Mouse (Mus musculus): Measurements from ENCODE around the gene Gm2174. TPM values are rescaled to one million over a fixed set of nuclear protein-coding genes. Genes with fewer than 3 reads are reported as not detected.

The Gm2174 gene
- polyA plus RNA-seq, 1 experiment from 2014 or later, result 1.5 TPM

- H3K4me2 ChIP-seq, result no peak overlapping the region
- H3K36me3 ChIP-seq (ENCODE audit: control insufficient read depth, insufficient read depth, low read length), result no peaks in the 10 kb centered on the region
- H3K4me1 ChIP-seq (ENCODE audit: control insufficient read depth, insufficient read depth, low read length), result 0 out of 2 replicates have a peak, but pooled peaks cover 3% of the 10 kb centered on the region
- H3K9ac ChIP-seq (ENCODE audit: low read depth, low read length), result no peak overlapping the region
- 53% methylated on average over 6 of the region's 6 CpGs for WGBS (ENCODE audit: insufficient replicate concordance)
- H3K27ac ChIP-seq (ENCODE audit: low read depth, low read length), result no peak overlapping the region
- H3K4me3 ChIP-seq (ENCODE audit: low read depth, low read length), result no peak overlapping the region
- no peak for ATAC-seq (replicated peaks; ENCODE audit: insufficient number of reproducible peaks, low FRiP score, low TSS enrichment)
- H3K27me3 ChIP-seq (ENCODE audit: control insufficient read depth, insufficient read depth, low read length), result no peaks in the 10 kb centered on the region
- no peaks in the 10 kb centered on the region for H3K9me3 ChIP-seq (replicated peaks; ENCODE audit: control insufficient read depth, low read length)
Measured at GRCm38 (mm10) chrX:56468422-56468821, 20.7 kb downstream of the Gm2174 start.

GRCm38 (mm10) chrX:56474035-56474434, 26.3 kb downstream of the Gm2174 start:
- ATAC-seq (replicated peaks; ENCODE audit: insufficient number of reproducible peaks, low FRiP score, low TSS enrichment), result no peak
- no peak overlapping the region for H3K27ac ChIP-seq (ENCODE audit: low read depth, low read length)
- 47% methylated on average over 8 of the region's 8 CpGs for WGBS (ENCODE audit: insufficient replicate concordance)

GRCm38 (mm10) chrX:56477553-56477952, 29.8 kb downstream of the Gm2174 start:
- Histone ChIP-seq H3K4me3 (ENCODE audit: low read depth, low read length) (no peak overlapping the region), H3K27me3 (ENCODE audit: control insufficient read depth, insufficient read depth, low read length) (no peaks in the 10 kb centered on the region), H3K4me1 (ENCODE audit: control insufficient read depth, insufficient read depth, low read length) (no peaks in the 10 kb centered on the region), H3K9ac (ENCODE audit: low read depth, low read length) (no peak overlapping the region), H3K36me3 (ENCODE audit: control insufficient read depth, insufficient read depth, low read length) (0 out of 2 replicates have a peak, but pooled peaks cover 3% of the 10 kb centered on the region), H3K4me2 (no peak overlapping the region), H3K27ac (ENCODE audit: low read depth, low read length) (no peak overlapping the region), H3K9me3 (replicated peaks; ENCODE audit: control insufficient read depth, low read length) (no peaks in the 10 kb centered on the region)
- ATAC-seq (replicated peaks; ENCODE audit: insufficient number of reproducible peaks, low FRiP score, low TSS enrichment), result no peak
- 74% methylated on average over 3 of the region's 3 CpGs for WGBS (ENCODE audit: insufficient replicate concordance)

More at GRCm38 (mm10) chrX:56474035-56474434, 26.3 kb downstream of the Gm2174 start:
- Histone ChIP-seq H3K27me3 (ENCODE audit: control insufficient read depth, insufficient read depth, low read length) (no peaks in the 10 kb centered on the region), H3K9ac (ENCODE audit: low read depth, low read length) (no peak overlapping the region), H3K36me3 (ENCODE audit: control insufficient read depth, insufficient read depth, low read length) (no peaks in the 10 kb centered on the region), H3K4me3 (ENCODE audit: low read depth, low read length) (no peak overlapping the region), H3K4me1 (ENCODE audit: control insufficient read depth, insufficient read depth, low read length) (no peaks in the 10 kb centered on the region), H3K4me2 (no peak overlapping the region; the same call in 1 of the 2 replicates), H3K9me3 (replicated peaks; ENCODE audit: control insufficient read depth, low read length) (no peaks in the 10 kb centered on the region)

GRCm38 (mm10) chrX:56481906-56482305, 34.1 kb downstream of the Gm2174 start:
- no peaks in the 10 kb centered on the region for H3K9me3 ChIP-seq (replicated peaks; ENCODE audit: control insufficient read depth, low read length)
- no peak overlapping the region for H3K4me3 ChIP-seq (ENCODE audit: low read depth, low read length)
- H3K27me3 ChIP-seq (ENCODE audit: control insufficient read depth, insufficient read depth, low read length), result no peaks in the 10 kb centered on the region
- H3K9ac ChIP-seq (ENCODE audit: low read depth, low read length), result no peak overlapping the region
- H3K4me2 ChIP-seq, result no peak overlapping the region
- no peak for ATAC-seq (replicated peaks; ENCODE audit: insufficient number of reproducible peaks, low FRiP score, low TSS enrichment)
- H3K27ac ChIP-seq (ENCODE audit: low read depth, low read length), result no peak overlapping the region
- 0 out of 2 replicates have a peak, but pooled peaks cover 3% of the 10 kb centered on the region for H3K36me3 ChIP-seq (ENCODE audit: control insufficient read depth, insufficient read depth, low read length)
- H3K4me1 ChIP-seq (ENCODE audit: control insufficient read depth, insufficient read depth, low read length), result no peaks in the 10 kb centered on the region
- WGBS (ENCODE audit: insufficient replicate concordance), result 69% methylated on average over 3 of the region's 3 CpGs

GRCm38 (mm10) chrX:56489758-56490157, 42.0 kb downstream of the Gm2174 start:
- Histone ChIP-seq H3K4me2 (no peak overlapping the region), H3K4me1 (ENCODE audit: control insufficient read depth, insufficient read depth, low read length) (no peaks in the 10 kb centered on the region), H3K27ac (ENCODE audit: low read depth, low read length) (no peak overlapping the region), H3K9ac (ENCODE audit: low read depth, low read length) (no peak overlapping the region), H3K9me3 (replicated peaks; ENCODE audit: control insufficient read depth, low read length) (no peaks in the 10 kb centered on the region), H3K36me3 (ENCODE audit: control insufficient read depth, insufficient read depth, low read length) (no peaks in the 10 kb centered on the region), H3K27me3 (ENCODE audit: control insufficient read depth, insufficient read depth, low read length) (no peaks in the 10 kb centered on the region), H3K4me3 (ENCODE audit: low read depth, low read length) (no peak overlapping the region)
- ATAC-seq (replicated peaks; ENCODE audit: insufficient number of reproducible peaks, low FRiP score, low TSS enrichment), result no peak
- WGBS (ENCODE audit: insufficient replicate concordance), result 14% methylated on average over 1 of the region's 1 CpGs

GRCm38 (mm10) chrX:56497241-56497640, 49.5 kb downstream of the Gm2174 start:
- no peak overlapping the region for H3K9ac ChIP-seq (ENCODE audit: low read depth, low read length)
- H3K4me2 ChIP-seq, result no peak overlapping the region
- no peaks in the 10 kb centered on the region for H3K27me3 ChIP-seq (ENCODE audit: control insufficient read depth, insufficient read depth, low read length)
- no peak overlapping the region for H3K27ac ChIP-seq (ENCODE audit: low read depth, low read length)
- H3K4me1 ChIP-seq (ENCODE audit: control insufficient read depth, insufficient read depth, low read length), result no peaks in the 10 kb centered on the region
- H3K4me3 ChIP-seq (ENCODE audit: low read depth, low read length), result no peak overlapping the region
- H3K36me3 ChIP-seq (ENCODE audit: control insufficient read depth, insufficient read depth, low read length), result no peaks in the 10 kb centered on the region
- 80% methylated on average over 7 of the region's 7 CpGs for WGBS (ENCODE audit: insufficient replicate concordance)
- ATAC-seq (replicated peaks; ENCODE audit: insufficient number of reproducible peaks, low FRiP score, low TSS enrichment), result no peak
- H3K9me3 ChIP-seq (replicated peaks; ENCODE audit: control insufficient read depth, low read length), result no peaks in the 10 kb centered on the region

Other genes starting within 250 kb of the Gm2174 start
- not detected in 2 replicates for gene Gm773, start 235.1 kb upstream of the Gm2174 start, polyA plus RNA-seq (2014; fragmentation: Nextera tagmentation; extraction: Ambion mirVana)
- gene Zfp449, start 101.6 kb upstream of the Gm2174 start, polyA plus RNA-seq (2014; fragmentation: Nextera tagmentation; extraction: Ambion mirVana), result 8.0 and 9.7 TPM in 2 replicates
- gene Smim10l2a, start 73.4 kb upstream of the Gm2174 start, polyA plus RNA-seq (2014; fragmentation: Nextera tagmentation; extraction: Ambion mirVana), result 2.0 and 3.2 TPM in 2 replicates
- 20.0 and 21.2 TPM in 2 replicates for gene Ints6l, start 6.9 kb downstream of the Gm2174 start, polyA plus RNA-seq (2014; fragmentation: Nextera tagmentation; extraction: Ambion mirVana)
- not detected in 2 replicates for gene Gm10477, start 76.8 kb downstream of the Gm2174 start, polyA plus RNA-seq (2014; fragmentation: Nextera tagmentation; extraction: Ambion mirVana)
- gene Gm648, start 101.6 kb downstream of the Gm2174 start, polyA plus RNA-seq (2014; fragmentation: Nextera tagmentation; extraction: Ambion mirVana), result not detected in 2 replicates
- 27.8 and 28.1 TPM in 2 replicates for gene Mmgt1, start 150.1 kb downstream of the Gm2174 start, polyA plus RNA-seq (2014; fragmentation: Nextera tagmentation; extraction: Ambion mirVana)
- 4.4 and 4.7 TPM in 2 replicates for gene Slc9a6, start 161.8 kb downstream of the Gm2174 start, polyA plus RNA-seq (2014; fragmentation: Nextera tagmentation; extraction: Ambion mirVana)

All from heart, embryonic 11.5 days (tissue).